ENCODE assay signal across 9 mouse cellular contexts in the genomic region with DNA sequence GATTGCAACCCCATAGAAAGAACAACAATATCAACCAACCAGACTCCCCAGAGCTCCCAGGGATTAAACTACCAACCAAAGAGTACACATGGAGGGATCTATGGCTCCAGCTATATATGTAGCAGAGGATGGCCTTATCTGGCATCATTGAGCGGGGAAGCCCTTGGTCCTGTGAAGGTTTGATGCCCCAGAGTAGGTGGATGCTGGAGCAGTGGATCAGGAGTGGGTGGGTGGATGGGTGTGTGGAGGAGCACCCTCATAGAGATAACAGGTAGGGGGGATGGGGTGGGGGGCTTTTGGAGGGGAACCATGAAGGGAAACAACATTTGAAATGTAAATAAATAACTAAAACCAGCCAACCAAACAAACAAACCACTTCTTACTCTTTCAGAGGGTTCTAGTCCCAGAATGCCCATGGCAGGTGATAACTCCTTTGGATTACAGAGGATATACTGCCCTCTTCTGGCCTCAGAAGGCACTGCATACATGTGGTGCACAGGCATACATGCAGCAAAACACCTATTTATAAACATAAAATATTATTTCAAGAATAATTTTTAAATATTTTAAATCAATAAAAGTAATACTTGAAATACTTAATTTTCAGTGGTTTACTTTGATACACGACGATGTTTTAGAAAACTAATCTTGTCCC.
DNase-seq lines count a peak whose midpoint lies in the region; ATAC-seq and TF ChIP-seq lines count a peak whose summit lies in the region.
"Had no signal": no experiment of that assay in that cellular context is flagged by ENCODE, and none has a peak within 500 bp of the region (broad histone marks: within the 10 kb centered on the region; RNA-seq: fewer than 3 reads in every experiment).

No protein-coding gene starts in this region.

- no peak for DNase-seq in layer of hippocampus, adult 2 months (ENCODE audit: low spot score in 2 of 2)
- DNase-seq in layer of hippocampus, postnatal 36 days, result no peak
- peak; percentile 3 for DNase-seq in WW6 (ENCODE audit: low read depth, low spot score)
- DNase-seq in liver, postnatal 0 days, result peak; percentile 42
- DNase-seq in stomach, postnatal 0 days (ENCODE audit: low spot score), result peak; percentile 29
- DNase-seq: liver, embryonic 13.5 days had no signal

- no peak for ATAC-seq in liver, postnatal 0 days
- ATAC-seq in stomach, postnatal 0 days (ENCODE audit: low FRiP score, low TSS enrichment), result no peak

- no peak overlapping the region for H3K4me2 ChIP-seq in liver, postnatal 0 days (ENCODE audit: low read depth, low read length)
- H3K4me2 ChIP-seq in stomach, postnatal 0 days (replicated peaks; ENCODE audit: low read depth), result no peak overlapping the region
- H3K4me2 ChIP-seq: liver, embryonic 13.5 days; stomach, embryonic 15.5 days had no signal

- peak; percentile 77 for TF ChIP-seq CTCF in layer of hippocampus, adult 2 months (conservative IDR thresholded peaks at IDR 0.05)
- peak; percentile 52 for TF ChIP-seq CTCF in E14TG2a.4 (conservative IDR thresholded peaks at IDR 0.05; ENCODE audit: low read length)
- peak; percentile 18; the same call in 1 of the 2 replicates for TF ChIP-seq CTCF in embryonic fibroblast, embryonic 13.5 days (IDR thresholded peaks at IDR 0.05; ENCODE audit: borderline replicate concordance, insufficient read depth, low read length)
- peak; percentile 66 for TF ChIP-seq CTCF in liver, postnatal 0 days (IDR thresholded peaks at IDR 0.05; ENCODE audit: low read depth)
- TF ChIP-seq CTCF in stomach, postnatal 0 days (IDR thresholded peaks at IDR 0.05; ENCODE audit: low read depth), result peak; percentile 77

- 54% methylated on average over 3 of the region's 3 CpGs for WGBS in liver, postnatal 0 days (ENCODE audit: insufficient replicate concordance)
- WGBS in stomach, postnatal 0 days, result 60% methylated on average over 3 of the region's 3 CpGs

- no peak overlapping the region for H3K4me3 ChIP-seq in layer of hippocampus, adult 2 months
- no peak overlapping the region for H3K4me3 ChIP-seq in E14TG2a.4 (replicated peaks; ENCODE audit: low read length)
- H3K4me3 ChIP-seq in embryonic fibroblast, embryonic 13.5 days (ENCODE audit: insufficient read depth, low read length), result no peak overlapping the region
- H3K4me3 ChIP-seq in liver, postnatal 0 days (ENCODE audit: low read depth, low read length), result no peak overlapping the region
- H3K4me3 ChIP-seq in stomach, postnatal 0 days (ENCODE audit: low read depth, low read length), result no peak overlapping the region
- H3K4me3 ChIP-seq: liver, embryonic 13.5 days; stomach, embryonic 15.5 days had no signal

- H3K27ac ChIP-seq in layer of hippocampus, adult 2 months, result no peak overlapping the region
- H3K27ac ChIP-seq in embryonic fibroblast, embryonic 13.5 days (ENCODE audit: insufficient read depth, low read length), result no peak overlapping the region
- no peak overlapping the region for H3K27ac ChIP-seq in liver, postnatal 0 days (ENCODE audit: low read depth)
- no peak overlapping the region for H3K27ac ChIP-seq in stomach, postnatal 0 days (replicated peaks)
- H3K27ac ChIP-seq: liver, embryonic 13.5 days; stomach, embryonic 15.5 days had no signal

- H3K36me3 ChIP-seq in E14TG2a.4 (ENCODE audit: insufficient read depth, low read length), result no peaks in the 10 kb centered on the region
- H3K36me3 ChIP-seq in liver, postnatal 0 days (replicated peaks; ENCODE audit: insufficient read depth, low read length), result no peaks in the 10 kb centered on the region
- H3K36me3 ChIP-seq in stomach, postnatal 0 days (ENCODE audit: control insufficient read depth, insufficient read depth, low read length), result no peaks in the 10 kb centered on the region
- H3K36me3 ChIP-seq: liver, embryonic 13.5 days; stomach, embryonic 15.5 days had no signal

- H3K27me3 ChIP-seq in E14TG2a.4 (ENCODE audit: insufficient read depth, low read length), result no peaks in the 10 kb centered on the region
- no peaks in the 10 kb centered on the region for H3K27me3 ChIP-seq in liver, postnatal 0 days (ENCODE audit: insufficient read depth, low read length)
- no peaks in the 10 kb centered on the region for H3K27me3 ChIP-seq in stomach, postnatal 0 days (ENCODE audit: control insufficient read depth, insufficient read depth, low read length)
- H3K27me3 ChIP-seq: liver, embryonic 13.5 days; stomach, embryonic 15.5 days had no signal

- peaks cover 17% of the 10 kb centered on the region for H3K9me3 ChIP-seq in E14TG2a.4 (ENCODE audit: low read length)
- H3K9me3 ChIP-seq in liver, postnatal 0 days (ENCODE audit: low read length), result no peaks in the 10 kb centered on the region
- no peaks in the 10 kb centered on the region for H3K9me3 ChIP-seq in stomach, postnatal 0 days (ENCODE audit: control insufficient read depth, low read length)
- H3K9me3 ChIP-seq: liver, embryonic 13.5 days; stomach, embryonic 15.5 days had no signal

- TF ChIP-seq EP300 in liver, postnatal 0 days (IDR thresholded peaks at IDR 0.05; ENCODE audit: low read depth), result no peak
- no peak for TF ChIP-seq EP300 in stomach, postnatal 0 days (optimal IDR thresholded peaks at IDR 0.05)

- TF ChIP-seq POLR2A in embryonic fibroblast, embryonic 13.5 days (IDR thresholded peaks at IDR 0.05; ENCODE audit: low read depth, low read length), result no peak

- no peak overlapping the region for H3K9ac ChIP-seq in liver, postnatal 0 days (replicated peaks)
- no peak overlapping the region for H3K9ac ChIP-seq in stomach, postnatal 0 days (ENCODE audit: low read length)
- H3K9ac ChIP-seq: liver, embryonic 13.5 days; stomach, embryonic 15.5 days had no signal

- no peaks in the 10 kb centered on the region for H3K4me1 ChIP-seq in E14TG2a.4 (replicated peaks; ENCODE audit: low read depth, low read length)
- no peaks in the 10 kb centered on the region for H3K4me1 ChIP-seq in embryonic fibroblast, embryonic 13.5 days (ENCODE audit: control insufficient read depth, insufficient read depth, low read length)
- H3K4me1 ChIP-seq in liver, postnatal 0 days (ENCODE audit: insufficient read depth), result no peaks in the 10 kb centered on the region
- H3K4me1 ChIP-seq in stomach, postnatal 0 days (replicated peaks; ENCODE audit: control insufficient read depth, insufficient read depth), result no peaks in the 10 kb centered on the region
- H3K4me1 ChIP-seq: liver, embryonic 13.5 days; stomach, embryonic 15.5 days had no signal

Comparison
In these comparisons a context has a peak if more than half of its experiments do, and no peak if none do; other contexts are left out.
1. DNase-seq: peak in WW6 (single experiment), liver, postnatal 0 days (single experiment) and stomach, postnatal 0 days (single experiment); none in layer of hippocampus, adult 2 months (0 of 2) and layer of hippocampus, postnatal 36 days (0 of 2).
2. CTCF ChIP-seq: peak in every context shown above with its lines; median percentile 77 in layer of hippocampus, adult 2 months; 77 in stomach, postnatal 0 days; 66 in liver, postnatal 0 days; 52 in E14TG2a.4; 18 in embryonic fibroblast, embryonic 13.5 days.